32 mouse cellular contexts compared by ENCODE assay signal in genomic region chr10:89330261-89330660, GRCm38 (mm10). TPM values are rescaled to one million over a fixed set of nuclear protein-coding genes. Genes with fewer than 3 reads are reported as not detected.
DNase-seq lines count a peak whose midpoint lies in the region; ATAC-seq and TF ChIP-seq lines count a peak whose summit lies in the region.
"Had no signal": no experiment of that assay in that cellular context is flagged by ENCODE, and none has a peak within 500 bp of the region (broad histone marks: within the 10 kb centered on the region; RNA-seq: fewer than 3 reads in every experiment).

No protein-coding gene starts in this region.

- no peaks in the 10 kb centered on the region for H3K9me3 ChIP-seq in heart, embryonic 10.5 days
- no peaks in the 10 kb centered on the region for H3K9me3 ChIP-seq in liver, embryonic 11.5 days (ENCODE audit: control insufficient read depth, low read length)
- H3K9me3 ChIP-seq: embryonic facial prominence, embryonic 12.5 days; embryonic facial prominence, embryonic 15.5 days; heart, embryonic 12.5 days; heart, embryonic 15.5 days; hindbrain, embryonic 10.5 days; hindbrain, embryonic 13.5 days had no signal

- no peaks in the 10 kb centered on the region for H3K36me3 ChIP-seq in kidney, adult 2 months (ENCODE audit: control insufficient read depth, insufficient read depth, low read length)
- H3K36me3 ChIP-seq in heart, embryonic 10.5 days = no peaks in the 10 kb centered on the region
- no peaks in the 10 kb centered on the region for H3K36me3 ChIP-seq in liver, embryonic 11.5 days (ENCODE audit: control insufficient read depth, insufficient read depth, low read length)
- H3K36me3 ChIP-seq: embryonic facial prominence, embryonic 12.5 days; embryonic facial prominence, embryonic 15.5 days; G1E; heart, embryonic 12.5 days; heart, embryonic 15.5 days; hindbrain, embryonic 10.5 days; hindbrain, embryonic 13.5 days had no signal

- H3K4me1 ChIP-seq in kidney, adult 2 months (ENCODE audit: control insufficient read depth, insufficient read depth, low read length) = no peaks in the 10 kb centered on the region
- no peaks in the 10 kb centered on the region for H3K4me1 ChIP-seq in heart, embryonic 10.5 days
- H3K4me1 ChIP-seq in liver, embryonic 11.5 days (replicated peaks; ENCODE audit: control insufficient read depth, insufficient read depth, low read length) = no peaks in the 10 kb centered on the region
- H3K4me1 ChIP-seq: embryonic facial prominence, embryonic 12.5 days; embryonic facial prominence, embryonic 15.5 days; heart, embryonic 12.5 days; heart, embryonic 15.5 days had no signal

- no peak for TF ChIP-seq POLR2A in kidney, adult 2 months (IDR thresholded peaks at IDR 0.05; ENCODE audit: low read depth, low read length)

- H3K9ac ChIP-seq in liver, embryonic 11.5 days (ENCODE audit: low read depth, low read length) = no peak overlapping the region
- H3K9ac ChIP-seq: embryonic facial prominence, embryonic 12.5 days; embryonic facial prominence, embryonic 15.5 days; forebrain, postnatal 0 days; heart, embryonic 12.5 days; heart, embryonic 15.5 days; hindbrain, embryonic 13.5 days had no signal

- peak; percentile 56 for ATAC-seq in granulocyte monocyte progenitor cell, adult 5-6 weeks (replicated peaks; ENCODE audit: poor library complexity, severe bottlenecking)
- ATAC-seq in liver, embryonic 11.5 days (replicated peaks; ENCODE audit: low FRiP score) = no peak
- ATAC-seq: activated CD4-positive, CD25-positive, alpha-beta regulatory T cell, adult 4 months; forebrain, embryonic 14.5 days; forebrain, postnatal 0 days; hindbrain, embryonic 16.5 days; inflammation-experienced regulatory T-cells, adult 6 months; intestine, embryonic 16.5 days; Patski had no signal

- H3K4me2 ChIP-seq in liver, embryonic 11.5 days = no peak overlapping the region
- H3K4me2 ChIP-seq: embryonic facial prominence, embryonic 12.5 days; embryonic facial prominence, embryonic 15.5 days; heart, embryonic 12.5 days; heart, embryonic 15.5 days; hindbrain, embryonic 13.5 days had no signal

- no peak for TF ChIP-seq CTCF in kidney, adult 2 months (conservative IDR thresholded peaks at IDR 0.05; ENCODE audit: insufficient read depth, insufficient read length, low read depth, low read length)

- WGBS in kidney, adult 2 months = 90% methylated on average over 1 of the region's 1 CpGs
- WGBS in heart, embryonic 10.5 days = 100% methylated on average over 1 of the region's 1 CpGs
- 86% methylated on average over 1 of the region's 1 CpGs for WGBS in liver, embryonic 11.5 days

- no peaks in the 10 kb centered on the region for H3K27me3 ChIP-seq in kidney, adult 2 months (replicated peaks; ENCODE audit: control insufficient read depth, insufficient read depth, low read length)
- H3K27me3 ChIP-seq in heart, embryonic 10.5 days (ENCODE audit: insufficient read depth, poor library complexity, severe bottlenecking) = no peaks in the 10 kb centered on the region
- H3K27me3 ChIP-seq in liver, embryonic 11.5 days (replicated peaks; ENCODE audit: control insufficient read depth, insufficient read depth, low read length) = no peaks in the 10 kb centered on the region
- H3K27me3 ChIP-seq: CH12.LX; embryonic facial prominence, embryonic 15.5 days; heart, embryonic 12.5 days; heart, embryonic 15.5 days; Patski had no signal

- no peak overlapping the region for H3K4me3 ChIP-seq in kidney, adult 2 months (ENCODE audit: insufficient read depth, low read depth, low read length)
- no peak overlapping the region for H3K4me3 ChIP-seq in heart, embryonic 10.5 days
- no peak overlapping the region for H3K4me3 ChIP-seq in liver, embryonic 11.5 days (ENCODE audit: low read depth, low read length)
- H3K4me3 ChIP-seq: embryonic facial prominence, embryonic 12.5 days; embryonic facial prominence, embryonic 15.5 days; heart, embryonic 12.5 days; heart, embryonic 15.5 days; hindbrain, embryonic 10.5 days; hindbrain, embryonic 13.5 days had no signal

- DNase-seq in kidney, adult 2 months = peak; percentile 14
- no peak for DNase-seq in kidney, postnatal 4 days
- peak; percentile 93 for DNase-seq in R1 (ENCODE audit: low read depth, low spot score)
- DNase-seq in spleen, postnatal 14 days (ENCODE audit: low spot score in 2 of 2) = no peak
- DNase-seq in gastrocnemius, postnatal 10 days = no peak
- DNase-seq in heart, embryonic 10.5 days (ENCODE audit: low spot score) = no peak
- DNase-seq in liver, embryonic 11.5 days (ENCODE audit: low spot score) = no peak
- DNase-seq: adrenal gland, adult 8-10 months; adrenal gland, postnatal 25 days; B cell, adult 2 months; cerebellum, adult 18-20 months; cerebellum, adult 9-10 months; cerebellum, postnatal 14 days; forebrain, postnatal 0 days; gastrocnemius, postnatal 36 days; heart, postnatal 10 days; heart, postnatal 36 days had no signal

- H3K27ac ChIP-seq in kidney, adult 2 months (ENCODE audit: insufficient read depth, low read depth, low read length) = no peak overlapping the region
- H3K27ac ChIP-seq in heart, embryonic 10.5 days = no peak overlapping the region
- no peak overlapping the region for H3K27ac ChIP-seq in liver, embryonic 11.5 days (ENCODE audit: low read depth, low read length)
- H3K27ac ChIP-seq: embryonic facial prominence, embryonic 12.5 days; embryonic facial prominence, embryonic 15.5 days; heart, embryonic 15.5 days; hindbrain, embryonic 10.5 days; hindbrain, embryonic 13.5 days had no signal

RNA-seq across cellular contexts. Expression of gene Ano4, which starts 14.3 kb away (rescaled TPM):
- 0.54 and 0.69 TPM in 2 replicates for polyA plus RNA-seq in kidney, adult 2 months (2012; rRNA removed)
- total RNA-seq in granulocyte monocyte progenitor cell, adult 5-6 weeks (2014; fragmentation: Nextera tagmentation) = not detected in 2 replicates
- total RNA-seq in granulocyte monocyte progenitor cell, adult 5-6 weeks (2017) = 1.4 TPM in 1 of 2 replicates, not detected in the other
- total RNA-seq in gastrocnemius, postnatal 10 days (2021) = 1 to 10 TPM; 1.1 to 2.2 TPM
- polyA plus RNA-seq in heart, embryonic 10.5 days (2016; fragmentation: Nextera tagmentation; extraction: Ambion mirVana) = 3.0 and 5.1 TPM in 2 replicates
- polyA plus RNA-seq in liver, embryonic 11.5 days (2014; fragmentation: Nextera tagmentation; extraction: Ambion mirVana) = 0.86 and 1.5 TPM in 2 replicates
- total RNA-seq: CH12.LX had no signal
- polyA plus RNA-seq: activated CD4-positive, CD25-positive, alpha-beta regulatory T cell, adult 4 months; G1E; inflammation-experienced regulatory T-cells, adult 6 months; Patski had no signal

Comparison
In these comparisons a context has a peak if more than half of its experiments do, and no peak if none do; other contexts are left out.
1. DNase-seq: peak in kidney, adult 2 months (single experiment) and R1 (single experiment); none in kidney, postnatal 4 days (0 of 2), spleen, postnatal 14 days (0 of 2), gastrocnemius, postnatal 10 days (single experiment), heart, embryonic 10.5 days (single experiment) and liver, embryonic 11.5 days (single experiment).